Mouse (Mus musculus) colon, adult 2 months (tissue): ENCODE measurements around the gene Slfn14. TPM values are rescaled to one million over a fixed set of nuclear protein-coding genes. Genes with fewer than 3 reads are reported as not detected.

Experiments
- polyA plus RNA-seq: library from polyadenylated mRNA; depleted of rRNA; stranded (reverse); fragments of >200 nt; gene quantifications from 2 replicates; pipeline ENCODE4 v1.2.3, GENCODE M21; 2012; rRNA removed

Slfn14 gene
- polyA plus RNA-seq, result not detected in 2 replicates

DNA sequence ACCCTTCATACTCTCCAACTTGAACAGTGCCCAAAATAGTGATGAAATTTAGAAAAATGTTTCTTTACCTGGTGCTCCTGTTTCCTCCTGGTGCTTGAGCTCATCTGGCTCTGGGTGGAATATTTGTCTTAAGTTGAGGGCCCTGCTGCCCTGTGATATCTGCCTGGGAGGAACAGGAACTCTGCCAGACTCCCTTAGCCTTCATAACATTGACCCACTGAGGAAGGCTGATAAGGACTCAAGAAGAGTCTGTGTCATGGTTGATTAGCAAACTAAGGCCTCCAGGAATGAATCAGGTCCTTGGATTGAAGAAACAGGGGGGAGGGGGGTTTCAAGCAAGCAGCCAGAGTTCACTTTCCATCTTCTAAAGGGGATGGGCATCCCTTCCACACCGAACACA lies at the start of gene Slfn14:
TSS of gene Slfn14 (minus strand) at position 161 of the 400 bp plus-strand sequence.

DNA sequence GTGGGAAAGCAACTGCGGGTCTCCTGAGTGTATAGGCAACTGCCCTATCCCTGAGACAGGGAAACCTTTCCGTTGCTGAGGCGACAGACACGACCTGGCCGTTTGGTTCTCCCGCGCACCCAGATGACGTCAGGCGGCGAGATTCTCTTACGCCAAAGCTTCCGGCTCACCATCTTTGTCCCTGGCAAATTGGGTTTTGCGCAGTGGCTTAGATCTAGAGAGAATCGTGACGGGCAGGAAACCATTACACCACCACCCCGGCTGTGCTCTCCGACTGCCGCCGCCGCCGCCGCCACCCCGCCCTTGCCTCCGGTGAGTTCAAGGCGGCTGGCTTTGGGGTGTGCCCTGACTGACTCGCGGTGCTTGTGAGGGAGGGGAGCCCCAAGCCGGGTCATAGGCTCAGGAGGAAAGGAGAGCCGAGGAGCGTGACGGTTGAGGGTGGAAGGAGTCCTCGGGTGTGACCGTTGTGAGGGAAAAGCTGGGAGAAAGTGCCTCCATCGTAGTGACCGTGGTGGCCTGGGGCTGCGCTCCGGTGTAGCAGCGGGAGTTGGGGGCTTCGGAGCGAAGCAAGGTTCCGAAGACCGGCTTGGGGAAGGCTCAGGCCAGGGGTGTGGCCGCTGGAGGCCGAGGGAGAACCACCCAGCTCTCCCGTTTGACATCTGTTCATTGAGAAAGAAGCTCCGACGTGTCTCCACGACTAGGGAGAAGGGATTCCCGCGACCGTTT lies 16.2 kb upstream of the Slfn14 start, which contains the start of gene Pex12:
TSS of gene Pex12 (minus strand) at position 61 of the 726 bp plus-strand sequence.

DNA sequence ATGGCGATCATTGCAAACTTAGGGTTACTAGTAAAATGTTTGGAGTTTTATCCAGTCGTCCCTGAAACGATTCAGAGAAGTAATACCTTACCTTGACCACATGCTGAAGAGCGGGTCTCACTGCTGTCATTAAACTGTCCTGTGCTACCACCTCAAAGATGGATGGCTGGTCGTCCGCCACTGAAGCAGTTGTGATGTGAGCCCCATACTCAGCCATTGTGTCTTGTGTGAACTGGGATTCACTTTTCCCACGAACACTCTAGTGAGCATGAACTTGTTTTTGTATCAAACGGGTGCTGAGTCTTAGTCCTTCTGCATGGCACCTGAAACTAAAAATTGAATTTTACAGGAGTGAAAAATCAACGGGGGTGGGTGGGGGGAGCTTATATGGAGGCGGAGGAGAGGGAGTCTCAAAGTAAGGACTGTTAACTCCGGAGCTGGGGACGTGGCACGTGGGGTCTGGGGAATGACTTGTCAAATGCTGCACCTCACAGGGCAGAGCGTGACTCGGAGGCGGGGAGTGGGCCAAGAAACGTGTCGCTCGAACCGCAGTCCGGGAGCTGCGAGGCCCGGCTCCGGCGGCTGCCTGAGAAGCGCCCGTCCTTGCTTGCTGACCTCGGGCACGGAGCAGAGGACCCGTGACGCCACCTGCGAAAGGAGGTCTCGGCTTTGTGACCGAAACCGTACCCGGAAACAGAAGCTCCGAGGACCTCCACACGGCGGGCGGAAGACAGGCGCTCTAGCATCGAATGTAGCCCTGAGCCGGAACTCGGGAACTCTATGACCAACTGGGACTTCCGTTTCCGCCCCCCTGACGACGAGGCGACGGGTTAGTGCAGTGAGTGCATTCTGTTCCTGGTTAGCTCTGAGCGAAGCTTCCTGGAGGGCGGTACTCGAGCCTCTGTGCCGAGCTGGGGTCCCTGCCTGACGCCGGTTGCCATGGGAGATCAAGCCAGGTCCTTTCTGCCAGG lies 12.0 kb upstream of the Slfn14 start, which contains the start of gene Ap2b1:
TSS of gene Ap2b1 (plus strand) at position 800 of the 971 bp plus-strand sequence.

Other genes with a start within 250 kb of the Slfn14 start
- 2.1 and 2.2 TPM in 2 replicates for gene Slfn2, start 221.6 kb downstream of the Slfn14 start, polyA plus RNA-seq
- 0.15 and 0.20 TPM in 2 replicates for gene Slfn1, start 169.9 kb downstream of the Slfn14 start, polyA plus RNA-seq
- 5.8 and 10.8 TPM in 2 replicates for gene Slfn4, start 111.5 kb downstream of the Slfn14 start, polyA plus RNA-seq
- 0.07 and 0.15 TPM in 2 replicates for gene Slfn3, start 95.4 kb downstream of the Slfn14 start, polyA plus RNA-seq
- 25.1 and 28.0 TPM in 2 replicates for gene Ap2b1, start 12.3 kb upstream of the Slfn14 start, polyA plus RNA-seq
- 7.2 and 7.7 TPM in 2 replicates for gene Pex12, start 15.9 kb upstream of the Slfn14 start, polyA plus RNA-seq
- 1.7 and 2.9 TPM in 2 replicates for gene Rasl10b, start 122.4 kb upstream of the Slfn14 start, polyA plus RNA-seq
- 0.43 and 0.51 TPM in 2 replicates for gene Gas2l2, start 142.7 kb upstream of the Slfn14 start, polyA plus RNA-seq
- 0.91 and 1.0 TPM in 2 replicates for gene 1700020L24Rik, start 151.0 kb upstream of the Slfn14 start, polyA plus RNA-seq
- gene Mmp28, start 176.3 kb upstream of the Slfn14 start, polyA plus RNA-seq, result 14.5 and 17.0 TPM in 2 replicates
- gene Taf15, start 186.4 kb upstream of the Slfn14 start, polyA plus RNA-seq, result 4.0 and 4.8 TPM in 2 replicates
- not detected in 2 replicates for gene Heatr9, start 235.4 kb upstream of the Slfn14 start, polyA plus RNA-seq
- 24.9 and 44.7 TPM in 2 replicates for gene Ccl5, start 243.8 kb upstream of the Slfn14 start, polyA plus RNA-seq